Mouse (Mus musculus) heart, embryonic 16.5 days (tissue): Measurements from ENCODE around the gene Hspb2. TPM values are rescaled to one million over a fixed set of nuclear protein-coding genes. Genes with fewer than 3 reads are reported as not detected.

ENCODE experiments used
- ATAC-seq: fragments of 200-750 bp; cut with Nextera tagmentation; replicated peaks from 2 replicates; pipeline ENCODE4 v1.8.0; 2017; ENCODE audit warnings: moderate number of reproducible peaks; ENCODE audit not compliant: insufficient read depth, low FRiP score; ENCODE audit errors: extremely low read depth
- H3K27ac ChIP-seq: fragments of 300-500 bp; sonication (generic); 2 replicates; pipeline ENCODE4 v1.5.1; 2014; ENCODE audit warnings: mild to moderate bottlenecking, low read length, control low read depth, moderate library complexity
- H3K27me3 ChIP-seq: fragments of 300-500 bp; sonication (generic); 2 replicates; pipeline ENCODE4 v1.6.1; 2014; ENCODE audit warnings: low read length, mixed read lengths; ENCODE audit not compliant: control insufficient read depth, insufficient read depth
- H3K36me3 ChIP-seq: fragments of 300-500 bp; sonication (generic); 2 replicates; pipeline ENCODE4 v1.6.1; 2014; ENCODE audit not compliant: control insufficient read depth, insufficient read depth
- H3K4me1 ChIP-seq: fragments of 300-500 bp; sonication (generic); 2 replicates; pipeline ENCODE4 v1.6.1; 2014; ENCODE audit warnings: low read length, mixed read lengths; ENCODE audit not compliant: control insufficient read depth, insufficient read depth
- H3K4me2 ChIP-seq: fragments of 300-500 bp; sonication (generic); 2 replicates; pipeline ENCODE4 v1.6.1; 2014; ENCODE audit warnings: low read depth, mild to moderate bottlenecking, control low read depth, low read length
- H3K4me3 ChIP-seq: fragments of 300-500 bp; sonication (generic); 2 replicates; pipeline ENCODE4 v1.5.1; 2014; ENCODE audit warnings: mild to moderate bottlenecking, control low read depth, low read length
- H3K9ac ChIP-seq: fragments of 300-500 bp; sonication (generic); 2 replicates; pipeline ENCODE4 v1.6.1; 2014; ENCODE audit warnings: low read length, control low read depth
- H3K9me3 ChIP-seq: fragments of 300-500 bp; sonication (generic); replicated peaks from 2 replicates; pipeline ENCODE4 v1.6.1; 2016; ENCODE audit warnings: low read length; ENCODE audit not compliant: control insufficient read depth
- WGBS: fragments of 180-500 bp; shearing (Covaris S2); extraction: QIAGEN DNeasy Blood & Tissue Kit; methylation state at CpG from one replicate; pipeline ENCODE4 v1.1.7; 2014; 5-methylcytosine and 5-hydroxymethylcytosine counted together
- polyA plus RNA-seq: library from polyadenylated mRNA; unstranded; fragments of >200 nt; fragmentation: Nextera tagmentation; extraction: Ambion mirVana; gene quantifications from 2 replicates; pipeline ENCODE4 v1.2.1, GENCODE M21; 2015

Gene Hspb2
- polyA plus RNA-seq, 1 experiment from 2014 or later = 242 TPM

DNA sequence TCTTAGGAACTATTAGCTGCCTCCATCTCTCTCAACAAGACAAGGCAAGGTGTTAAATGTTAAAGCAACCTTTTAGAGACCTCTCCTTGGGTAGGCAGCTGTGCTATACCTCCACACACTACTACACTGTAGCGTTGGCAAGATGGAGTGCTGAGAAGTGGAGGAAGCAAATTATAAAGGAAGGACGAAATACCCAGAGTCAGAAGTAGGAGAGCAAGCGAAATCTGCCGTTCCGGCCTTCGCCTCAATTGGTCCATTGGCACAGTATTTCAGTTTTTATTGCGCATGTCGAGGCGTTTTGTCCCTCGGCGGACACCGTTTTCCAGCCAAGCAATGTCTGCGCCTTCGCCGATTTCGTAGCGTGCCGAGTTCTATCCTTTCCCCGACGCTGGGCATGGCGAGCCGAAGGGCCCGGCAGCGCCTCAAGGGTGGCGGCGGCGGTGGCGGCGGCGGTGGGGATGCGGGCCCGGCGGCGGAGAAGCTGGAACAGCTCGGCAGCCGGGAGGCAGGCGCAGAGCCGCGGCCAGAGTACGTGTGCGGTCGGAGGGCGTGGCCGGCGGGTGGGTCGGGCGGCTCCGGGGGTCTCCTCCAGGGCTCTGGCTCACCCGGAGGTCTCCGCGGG lies 22.9 kb upstream of the Hspb2 start, which contains the start of the genes Alg9 and 1110032A03Rik:
TSS of gene Alg9 (plus strand) at position 29 of the 622 bp plus-strand sequence.
TSS of gene 1110032A03Rik (minus strand) at position 530 of the 622 bp plus-strand sequence.
- ATAC-seq = peak; percentile 72
- peak within 1 kb of the TSS; percentile 74 for H3K4me2 ChIP-seq
- peak within 1 kb of the TSS; percentile 99 for H3K4me3 ChIP-seq
- H3K4me1 ChIP-seq = peaks cover 12% of the 10 kb centered on the region
- H3K27me3 ChIP-seq = no peaks in the 10 kb centered on the region
- no peaks in the 10 kb centered on the region for H3K9me3 ChIP-seq
- peak within 1 kb of the TSS; percentile 93 for H3K9ac ChIP-seq
- under 1% methylated on average over 51 of the region's 51 CpGs for WGBS
- H3K27ac ChIP-seq = peak within 1 kb of the TSS; percentile 74
- peaks cover 13% of the 10 kb centered on the region for H3K36me3 ChIP-seq

DNA sequence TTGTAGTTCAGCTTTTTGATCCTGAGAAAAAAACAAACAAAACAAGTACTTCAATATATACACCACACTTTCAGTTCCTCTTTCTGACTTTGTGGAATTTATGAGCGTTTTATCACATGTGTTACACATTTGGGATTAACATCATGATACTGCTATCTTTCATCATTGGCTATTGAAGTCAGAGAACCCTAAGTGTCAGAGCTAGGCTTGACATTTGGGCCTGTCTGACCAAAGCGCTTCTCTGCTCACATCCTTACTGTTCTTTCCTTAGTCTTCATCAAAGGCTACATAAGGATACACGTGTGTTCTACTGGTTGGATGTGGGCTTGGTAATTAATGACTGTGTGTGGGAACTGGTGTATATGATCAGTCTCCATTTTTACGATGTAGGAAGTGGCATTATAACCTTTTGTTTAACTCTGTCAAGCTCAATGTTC lies 21.9 kb upstream of the Hspb2 start:
- no peak for ATAC-seq
- H3K27me3 ChIP-seq = no peaks in the 10 kb centered on the region
- no peaks in the 10 kb centered on the region for H3K9me3 ChIP-seq
- no peak overlapping the region; the same call in 1 of the 2 replicates for H3K9ac ChIP-seq
- H3K27ac ChIP-seq = no peak overlapping the region
- WGBS = 62% methylated on average over 4 of the region's 4 CpGs
- peaks cover 18% of the 10 kb centered on the region for H3K4me1 ChIP-seq
- H3K4me2 ChIP-seq = peak overlapping the region; percentile 74; the same call in 1 of the 2 replicates
- H3K4me3 ChIP-seq = no peak overlapping the region
- H3K36me3 ChIP-seq = peaks cover 13% of the 10 kb centered on the region

DNA sequence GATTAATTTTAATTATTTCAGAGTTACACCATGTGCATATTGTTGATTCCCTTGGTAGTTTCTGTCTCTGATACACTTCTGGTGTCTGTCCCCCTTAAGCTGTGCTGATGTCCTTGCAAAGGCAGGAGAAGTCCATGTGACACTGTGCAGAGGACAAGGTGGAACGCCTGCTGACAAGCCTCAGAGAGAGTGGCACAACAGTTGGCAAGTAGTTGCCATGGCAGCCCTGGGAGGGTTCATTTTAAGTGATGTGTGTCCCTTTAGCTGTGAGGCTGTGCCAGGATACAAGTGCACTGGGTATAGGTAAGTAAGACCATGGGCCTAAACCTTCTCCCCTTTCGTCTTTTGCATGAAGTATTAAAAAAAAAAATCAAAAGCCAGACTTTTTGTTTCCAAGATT lies 17.9 kb upstream of the Hspb2 start:
- Histone ChIP-seq H3K9me3 (no peaks in the 10 kb centered on the region), H3K4me1 (peaks cover 17% of the 10 kb centered on the region), H3K27me3 (no peaks in the 10 kb centered on the region), H3K9ac (no peak overlapping the region), H3K4me3 (no peak overlapping the region), H3K36me3 (0 out of 2 replicates have a peak, but pooled peaks cover 5% of the 10 kb centered on the region), H3K27ac (no peak overlapping the region), H3K4me2 (no peak overlapping the region)
- WGBS = 72% methylated on average over 2 of the region's 2 CpGs
- ATAC-seq = no peak

- peak within 1 kb of the TSS; percentile 66 for H3K4me3 ChIP-seq
- peaks cover 13% of the 10 kb centered on the region for H3K4me1 ChIP-seq
- peak; percentile 93 for ATAC-seq
- H3K36me3 ChIP-seq = peaks cover 7% of the 10 kb centered on the region; the same call in 1 of the 2 replicates
- H3K9ac ChIP-seq = peak within 1 kb of the TSS; percentile 72
- no peaks in the 10 kb centered on the region for H3K9me3 ChIP-seq
- peak within 1 kb of the TSS; percentile 87 for H3K4me2 ChIP-seq
- no peaks in the 10 kb centered on the region for H3K27me3 ChIP-seq
- 3% methylated on average over 59 of the region's 59 CpGs for WGBS
- H3K27ac ChIP-seq = peak within 1 kb of the TSS; percentile 96
Measured at GRCm38 (mm10) chr9:50768107-50769002, 16.2 kb upstream of the Hspb2 start, which contains the start of gene Fdxacb1. TSS of gene Fdxacb1 (plus strand) at chr9:50768236.

DNA sequence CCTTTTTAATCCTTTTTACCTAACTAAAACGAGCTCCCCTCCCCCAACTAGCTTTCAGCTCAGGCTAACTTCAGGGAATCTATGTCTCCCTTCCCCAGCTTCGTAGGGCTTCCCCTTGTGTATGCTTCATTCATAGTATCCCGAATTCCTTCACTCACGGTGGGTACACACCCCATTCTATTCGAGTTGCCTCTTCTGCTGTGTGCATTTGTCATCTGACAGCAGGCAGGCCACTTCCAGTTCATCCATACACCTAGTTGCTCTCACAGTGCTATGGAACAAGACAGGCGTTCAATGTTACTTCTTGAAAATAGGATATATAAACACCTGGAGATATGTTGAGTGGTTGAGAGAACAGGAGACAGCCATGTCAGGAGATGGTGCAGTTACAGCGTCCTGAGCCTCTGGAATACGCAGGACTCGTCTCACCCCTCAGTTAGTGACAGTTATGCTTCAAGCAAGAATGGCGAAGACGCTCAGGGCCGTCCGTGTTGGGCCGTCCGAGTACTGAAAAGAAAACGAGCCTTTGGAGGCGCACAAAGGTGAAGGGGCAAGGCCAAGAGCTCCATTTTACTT lies 15.5 kb upstream of the Hspb2 start:
- H3K9me3 ChIP-seq = no peaks in the 10 kb centered on the region
- ATAC-seq = peak; percentile 20
- H3K4me2 ChIP-seq = peak overlapping the region; percentile 80
- H3K27me3 ChIP-seq = no peaks in the 10 kb centered on the region
- peak overlapping the region; percentile 96 for H3K27ac ChIP-seq
- H3K9ac ChIP-seq = peak overlapping the region; percentile 72
- H3K4me3 ChIP-seq = peak overlapping the region; percentile 66
- H3K4me1 ChIP-seq = peaks cover 13% of the 10 kb centered on the region
- 5% methylated on average over 17 of the region's 17 CpGs for WGBS
- H3K36me3 ChIP-seq = peaks cover 7% of the 10 kb centered on the region; the same call in 1 of the 2 replicates

DNA sequence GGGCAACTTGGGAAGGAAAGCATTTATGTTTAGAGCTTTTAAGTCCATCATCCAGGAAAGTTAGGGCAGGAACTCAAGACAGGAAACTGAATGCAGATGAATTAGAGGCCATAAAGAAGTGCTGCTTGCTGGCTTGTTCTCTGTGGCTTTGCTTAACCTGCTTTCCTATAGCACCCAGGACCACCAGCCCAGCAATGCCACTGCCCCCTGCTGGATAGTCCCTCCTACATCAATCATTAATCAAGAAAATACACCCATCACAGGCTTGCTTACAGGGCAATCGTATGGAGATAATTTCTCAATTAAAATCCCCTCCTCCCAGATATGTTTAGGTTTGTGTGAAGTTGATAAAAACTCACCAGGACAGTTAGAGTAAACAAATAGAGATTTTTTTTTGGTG lies 11.2 kb upstream of the Hspb2 start:
- H3K4me3 ChIP-seq = no peak overlapping the region
- no peaks in the 10 kb centered on the region for H3K9me3 ChIP-seq
- no peaks in the 10 kb centered on the region for H3K27me3 ChIP-seq
- no peak for ATAC-seq
- H3K27ac ChIP-seq = no peak overlapping the region
- peaks cover 2% of the 10 kb centered on the region; the same call in 1 of the 2 replicates for H3K36me3 ChIP-seq
- H3K4me2 ChIP-seq = no peak overlapping the region
- no peak overlapping the region for H3K9ac ChIP-seq
- WGBS = 64% methylated on average over 1 of the region's 1 CpGs
- peaks cover 5% of the 10 kb centered on the region; the same call in 1 of the 2 replicates for H3K4me1 ChIP-seq

- 60% methylated on average over 6 of the region's 6 CpGs for WGBS
- Histone ChIP-seq H3K9me3 (no peaks in the 10 kb centered on the region), H3K4me3 (no peak overlapping the region), H3K9ac (no peak overlapping the region), H3K27me3 (no peaks in the 10 kb centered on the region), H3K27ac (no peak overlapping the region), H3K4me2 (no peak overlapping the region), H3K4me1 (no peaks in the 10 kb centered on the region), H3K36me3 (peaks cover 3% of the 10 kb centered on the region)
- ATAC-seq = no peak
Measured at GRCm38 (mm10) chr9:50761520-50762243, 9.5 kb upstream of the Hspb2 start.

DNA sequence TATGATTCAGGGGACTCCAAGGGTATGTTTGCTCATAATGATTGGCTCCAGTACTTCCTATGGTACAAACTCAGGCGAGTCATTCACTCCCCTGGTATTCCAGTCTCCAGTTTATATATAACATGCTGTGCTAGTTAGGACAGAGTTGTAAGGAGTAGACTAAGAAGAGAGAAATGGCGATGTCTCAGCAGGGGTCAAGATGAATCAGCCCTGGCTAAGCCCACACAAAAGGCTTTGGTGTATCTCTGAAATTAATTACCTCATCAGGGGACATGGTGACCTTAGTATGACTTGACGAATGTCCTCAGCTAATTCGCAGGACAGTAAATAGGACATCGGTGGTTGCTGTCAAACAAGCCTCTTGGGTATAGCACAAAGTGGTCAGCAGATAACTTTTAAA lies 4.6 kb upstream of the Hspb2 start:
- Histone ChIP-seq H3K27me3 (no peaks in the 10 kb centered on the region), H3K4me2 (no peak overlapping the region), H3K9ac (no peak overlapping the region), H3K4me1 (peaks cover 3% of the 10 kb centered on the region; the same call in 1 of the 2 replicates), H3K27ac (no peak overlapping the region), H3K36me3 (peaks cover 13% of the 10 kb centered on the region), H3K9me3 (no peaks in the 10 kb centered on the region), H3K4me3 (no peak overlapping the region)
- WGBS = 58% methylated on average over 5 of the region's 5 CpGs
- ATAC-seq = no peak
